Mouse (Mus musculus) erythroblast, adult 5-6 weeks (primary cell): Measurements from ENCODE around the gene Kif6. TPM values are rescaled to one million over a fixed set of nuclear protein-coding genes. Genes with fewer than 3 reads are reported as not detected.

Experiments used
- ATAC-seq: replicated peaks from 2 replicates; pipeline ENCODE4 v1.8.0; 2016; ENCODE audit warnings: moderate number of reproducible peaks, mild to moderate bottlenecking, moderate TSS enrichment, inconsistent platforms; ENCODE audit not compliant: poor library complexity, low FRiP score, severe bottlenecking
- total RNA-seq, 2 experiments: library from RNA; stranded (forward) in 1 of 2; stranded (reverse) in 1 of 2; fragments of 150-400 nt in 1 of 2; fragments of 200-764, 138-1000 nt in 1 of 2; gene quantifications; 2 replicates each; pipeline versions ENCODE4 v1.2.3 to v1.2.4; 2015 to 2017; ENCODE audit warnings: low replicate concordance in 2 of 2

Kif6 gene
- total RNA-seq, 2 experiments from 2014 or later = not detected

DNA sequence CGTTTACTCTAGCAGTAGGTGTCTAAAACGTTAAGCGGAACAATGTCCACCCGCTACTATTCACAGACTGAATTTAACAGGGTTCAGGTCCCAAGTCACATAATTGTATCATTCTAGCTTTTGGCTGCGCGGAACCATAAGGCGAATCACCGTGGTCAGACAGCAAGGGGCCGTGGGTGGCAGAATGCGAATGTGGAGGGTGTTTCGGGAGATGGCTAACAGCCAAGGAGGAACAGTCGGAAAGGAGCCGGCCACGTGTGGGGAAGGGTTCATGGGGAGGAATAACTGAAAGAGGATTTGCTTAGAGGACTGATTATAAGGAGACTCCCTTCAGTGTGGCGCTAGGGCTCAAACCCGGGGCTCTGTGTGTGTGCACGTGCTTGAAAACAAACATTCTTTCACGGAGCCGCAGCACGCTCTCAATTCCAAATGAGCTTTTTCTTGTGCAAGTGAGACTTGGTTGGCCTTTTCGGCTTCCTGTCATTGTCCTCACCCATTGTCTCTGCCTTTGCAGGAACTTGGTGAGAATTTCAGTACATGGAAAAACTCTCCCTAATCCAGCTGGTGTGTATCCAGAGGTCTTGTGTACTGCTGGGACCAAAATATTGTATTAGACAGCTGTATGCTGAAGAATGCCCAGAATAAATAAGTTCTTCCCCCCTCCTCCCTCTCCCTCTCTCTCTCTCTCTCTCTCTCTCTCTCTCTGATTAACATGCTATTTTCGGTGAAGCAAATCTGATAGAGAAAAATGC is 337.1 kb downstream of the Kif6 start:
- ATAC-seq = peak; percentile 19; the same call in 1 of the 2 replicates

DNA sequence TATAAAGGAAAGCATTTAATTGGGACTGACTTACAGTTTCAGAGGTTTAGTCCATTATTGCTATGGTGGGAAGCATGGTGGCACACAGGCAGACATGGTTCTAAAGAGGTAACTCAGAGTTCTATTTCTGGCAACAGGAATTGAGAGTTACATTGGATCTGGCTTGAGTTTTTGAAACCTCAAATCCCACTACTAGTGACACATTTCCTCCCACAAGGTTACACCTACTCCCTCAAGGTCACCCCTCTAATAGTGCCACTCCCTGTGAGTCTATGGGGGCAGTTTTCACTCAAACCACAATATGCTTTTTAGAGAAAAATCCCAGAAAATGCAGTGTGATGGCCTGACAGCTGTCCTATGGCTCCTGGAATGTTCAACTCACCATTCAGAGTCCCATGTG is 344.1 kb downstream of the Kif6 start:
- no peak for ATAC-seq

Other genes starting within 250 kb of the Kif6 start
- 128 and 146 TPM in 2 replicates for gene Mocs1, start 186.8 kb upstream of the Kif6 start, total RNA-seq (2015; ENCODE audit: low replicate concordance)
- 47.8 and 50.6 TPM in 2 replicates for gene Mocs1, start 186.8 kb upstream of the Kif6 start, total RNA-seq (2017; ENCODE audit: low replicate concordance)
- gene Daam2, start 50.8 kb upstream of the Kif6 start, total RNA-seq (2015; ENCODE audit: low replicate concordance) = not detected in 2 replicates
- gene Daam2, start 50.8 kb upstream of the Kif6 start, total RNA-seq (2017; ENCODE audit: low replicate concordance) = 0.56 TPM in 1 of 2 replicates, not detected in the other